Mouse (Mus musculus): Measurements from ENCODE around the gene Lrrc41. TPM values are rescaled to one million over a fixed set of nuclear protein-coding genes. Genes with fewer than 3 reads are reported as not detected.
A peak's percentile ranks its signal among the peaks of the same experiment; 100 is the strongest.

Lrrc41 gene
- polyA plus RNA-seq, 1 experiment from 2014 or later, result 72.1 TPM

- no peak overlapping the region for H3K4me3 ChIP-seq (ENCODE audit: low read length)
- WGBS, result 98% methylated on average over 6 of the region's 6 CpGs
- ATAC-seq, result no peak
Measured at GRCm38 (mm10) chr4:116110695-116111094, 35.6 kb downstream of the Lrrc41 start.

GRCm38 (mm10) chr4:116111486-116111885 lies 36.4 kb downstream of the Lrrc41 start:
- Histone ChIP-seq H3K4me1 (ENCODE audit: control insufficient read depth, insufficient read depth, low read depth, low read length) (no peaks in the 10 kb centered on the region), H3K9me3 (ENCODE audit: control insufficient read depth, low read length) (no peaks in the 10 kb centered on the region), H3K4me2 (ENCODE audit: low read length) (no peak overlapping the region), H3K27me3 (replicated peaks; ENCODE audit: control insufficient read depth, insufficient read depth, low read length) (no peaks in the 10 kb centered on the region), H3K4me3 (ENCODE audit: low read length) (no peak overlapping the region), H3K36me3 (ENCODE audit: control insufficient read depth, insufficient read depth, low read length) (no peaks in the 10 kb centered on the region), H3K27ac (ENCODE audit: low read depth, low read length) (no peak overlapping the region), H3K9ac (ENCODE audit: low read depth, low read length) (no peak overlapping the region)
- 47% methylated on average over 2 of the region's 2 CpGs for WGBS
- ATAC-seq, result no peak

More at GRCm38 (mm10) chr4:116110695-116111094, 35.6 kb downstream of the Lrrc41 start:
- no peaks in the 10 kb centered on the region for H3K27me3 ChIP-seq (replicated peaks; ENCODE audit: control insufficient read depth, insufficient read depth, low read length)
- no peak overlapping the region for H3K27ac ChIP-seq (ENCODE audit: low read depth, low read length)
- no peak overlapping the region for H3K9ac ChIP-seq (ENCODE audit: low read depth, low read length)
- no peaks in the 10 kb centered on the region for H3K36me3 ChIP-seq (ENCODE audit: control insufficient read depth, insufficient read depth, low read length)
- no peaks in the 10 kb centered on the region for H3K9me3 ChIP-seq (ENCODE audit: control insufficient read depth, low read length)
- no peak overlapping the region for H3K4me2 ChIP-seq (ENCODE audit: low read length)
- H3K4me1 ChIP-seq (ENCODE audit: control insufficient read depth, insufficient read depth, low read depth, low read length), result no peaks in the 10 kb centered on the region

- no peaks in the 10 kb centered on the region for H3K27me3 ChIP-seq (replicated peaks; ENCODE audit: control insufficient read depth, insufficient read depth, low read length)
- peaks cover 14% of the 10 kb centered on the region for H3K4me1 ChIP-seq (ENCODE audit: control insufficient read depth, insufficient read depth, low read depth, low read length)
- H3K4me2 ChIP-seq (ENCODE audit: low read length), result peak overlapping the region; percentile 68
- no peaks in the 10 kb centered on the region for H3K36me3 ChIP-seq (ENCODE audit: control insufficient read depth, insufficient read depth, low read length)
- H3K27ac ChIP-seq (ENCODE audit: low read depth, low read length), result no peak overlapping the region
- no peaks in the 10 kb centered on the region for H3K9me3 ChIP-seq (ENCODE audit: control insufficient read depth, low read length)
- WGBS, result 0% methylated on average over 1 of the region's 1 CpGs
- H3K9ac ChIP-seq (ENCODE audit: low read depth, low read length), result no peak overlapping the region
- H3K4me3 ChIP-seq (ENCODE audit: low read length), result peak overlapping the region; percentile 62
- no peak for ATAC-seq
Measured at GRCm38 (mm10) chr4:116122762-116123161, 47.7 kb downstream of the Lrrc41 start.

- peak; percentile 98 for ATAC-seq
- peak within 1 kb of the TSS; percentile 68 for H3K4me2 ChIP-seq (ENCODE audit: low read length)
Measured at GRCm38 (mm10) chr4:116123602-116124519, 48.8 kb downstream of the Lrrc41 start, which contains the start of the genes Rad54l and Pomgnt1. Rad54l (minus strand) TSS chr4:116123690. Pomgnt1 (plus strand) TSS chr4:116123840.

GRCm38 (mm10) chr4:116125803-116126386 lies 50.8 kb downstream of the Lrrc41 start:
- H3K4me2 ChIP-seq (ENCODE audit: low read length), result no peak overlapping the region
- no peak overlapping the region for H3K4me3 ChIP-seq (ENCODE audit: low read length)
- WGBS, result 98% methylated on average over 4 of the region's 4 CpGs
- no peaks in the 10 kb centered on the region for H3K27me3 ChIP-seq (replicated peaks; ENCODE audit: control insufficient read depth, insufficient read depth, low read length)
- H3K36me3 ChIP-seq (ENCODE audit: control insufficient read depth, insufficient read depth, low read length), result no peaks in the 10 kb centered on the region
- ATAC-seq, result no peak
- H3K9ac ChIP-seq (ENCODE audit: low read depth, low read length), result no peak overlapping the region
- H3K27ac ChIP-seq (ENCODE audit: low read depth, low read length), result no peak overlapping the region
- peaks cover 14% of the 10 kb centered on the region for H3K4me1 ChIP-seq (ENCODE audit: control insufficient read depth, insufficient read depth, low read depth, low read length)
- no peaks in the 10 kb centered on the region for H3K9me3 ChIP-seq (ENCODE audit: control insufficient read depth, low read length)

More at GRCm38 (mm10) chr4:116123602-116124519, 48.8 kb downstream of the Lrrc41 start, which contains the start of the genes Rad54l and Pomgnt1:
- Histone ChIP-seq H3K4me3 (ENCODE audit: low read length) (peak within 1 kb of the TSS; percentile 62), H3K9ac (ENCODE audit: low read depth, low read length) (peak within 1 kb of the TSS; percentile 70), H3K27ac (ENCODE audit: low read depth, low read length) (peak within 1 kb of the TSS; percentile 67), H3K4me1 (ENCODE audit: control insufficient read depth, insufficient read depth, low read depth, low read length) (peaks cover 14% of the 10 kb centered on the region), H3K36me3 (ENCODE audit: control insufficient read depth, insufficient read depth, low read length) (no peaks in the 10 kb centered on the region), H3K27me3 (replicated peaks; ENCODE audit: control insufficient read depth, insufficient read depth, low read length) (no peaks in the 10 kb centered on the region), H3K9me3 (ENCODE audit: control insufficient read depth, low read length) (no peaks in the 10 kb centered on the region)
- WGBS, result 4% methylated on average over 24 of the region's 24 CpGs

- H3K9ac ChIP-seq (ENCODE audit: low read depth, low read length), result no peak overlapping the region
- no peak for ATAC-seq
- no peaks in the 10 kb centered on the region for H3K27me3 ChIP-seq (replicated peaks; ENCODE audit: control insufficient read depth, insufficient read depth, low read length)
- no peaks in the 10 kb centered on the region for H3K9me3 ChIP-seq (ENCODE audit: control insufficient read depth, low read length)
- peaks cover 12% of the 10 kb centered on the region for H3K4me1 ChIP-seq (ENCODE audit: control insufficient read depth, insufficient read depth, low read depth, low read length)
- H3K4me3 ChIP-seq (ENCODE audit: low read length), result no peak overlapping the region
- H3K27ac ChIP-seq (ENCODE audit: low read depth, low read length), result no peak overlapping the region
- WGBS, result 55% methylated on average over 6 of the region's 6 CpGs
- no peaks in the 10 kb centered on the region for H3K36me3 ChIP-seq (ENCODE audit: control insufficient read depth, insufficient read depth, low read length)
- H3K4me2 ChIP-seq (ENCODE audit: low read length), result no peak overlapping the region
Measured at GRCm38 (mm10) chr4:116127956-116128355, 52.9 kb downstream of the Lrrc41 start.

- no peak for ATAC-seq
- Histone ChIP-seq H3K9me3 (ENCODE audit: control insufficient read depth, low read length) (no peaks in the 10 kb centered on the region), H3K4me1 (ENCODE audit: control insufficient read depth, insufficient read depth, low read depth, low read length) (no peaks in the 10 kb centered on the region), H3K4me2 (ENCODE audit: low read length) (no peak overlapping the region), H3K27ac (ENCODE audit: low read depth, low read length) (no peak overlapping the region), H3K4me3 (ENCODE audit: low read length) (no peak overlapping the region), H3K9ac (ENCODE audit: low read depth, low read length) (0 out of 2 replicates have a peak overlapping the region, but pooled peaks have one; percentile 4), H3K27me3 (replicated peaks; ENCODE audit: control insufficient read depth, insufficient read depth, low read length) (no peaks in the 10 kb centered on the region), H3K36me3 (ENCODE audit: control insufficient read depth, insufficient read depth, low read length) (no peaks in the 10 kb centered on the region)
- 88% methylated on average over 4 of the region's 4 CpGs for WGBS
Measured at GRCm38 (mm10) chr4:116133126-116133525, 58.1 kb downstream of the Lrrc41 start.

- peak; percentile 50; the same call in 1 of the 2 replicates for ATAC-seq
- Histone ChIP-seq H3K4me3 (ENCODE audit: low read length) (no peak overlapping the region), H3K9ac (ENCODE audit: low read depth, low read length) (no peak overlapping the region; the same call in 1 of the 2 replicates), H3K27me3 (replicated peaks; ENCODE audit: control insufficient read depth, insufficient read depth, low read length) (no peaks in the 10 kb centered on the region), H3K27ac (ENCODE audit: low read depth, low read length) (no peak overlapping the region), H3K9me3 (ENCODE audit: control insufficient read depth, low read length) (no peaks in the 10 kb centered on the region), H3K36me3 (ENCODE audit: control insufficient read depth, insufficient read depth, low read length) (no peaks in the 10 kb centered on the region), H3K4me1 (ENCODE audit: control insufficient read depth, insufficient read depth, low read depth, low read length) (no peaks in the 10 kb centered on the region), H3K4me2 (ENCODE audit: low read length) (no peak overlapping the region)
- 35% methylated on average over 2 of the region's 2 CpGs for WGBS
Measured at GRCm38 (mm10) chr4:116134990-116135389, 59.9 kb downstream of the Lrrc41 start.

- WGBS, result 52% methylated on average over 13 of the region's 13 CpGs
Measured at GRCm38 (mm10) chr4:116137421-116137996, 62.4 kb downstream of the Lrrc41 start.

More at GRCm38 (mm10) chr4:116137421-116137996, 62.4 kb downstream of the Lrrc41 start:
- ATAC-seq, result no peak
- Histone ChIP-seq H3K4me2 (ENCODE audit: low read length) (no peak overlapping the region), H3K27me3 (replicated peaks; ENCODE audit: control insufficient read depth, insufficient read depth, low read length) (no peaks in the 10 kb centered on the region), H3K36me3 (ENCODE audit: control insufficient read depth, insufficient read depth, low read length) (no peaks in the 10 kb centered on the region), H3K9ac (ENCODE audit: low read depth, low read length) (no peak overlapping the region), H3K4me1 (ENCODE audit: control insufficient read depth, insufficient read depth, low read depth, low read length) (no peaks in the 10 kb centered on the region), H3K27ac (ENCODE audit: low read depth, low read length) (no peak overlapping the region), H3K4me3 (ENCODE audit: low read length) (no peak overlapping the region), H3K9me3 (ENCODE audit: control insufficient read depth, low read length) (no peaks in the 10 kb centered on the region)

Data from hindbrain, embryonic 16.5 days (tissue).